Mouse (Mus musculus): ENCODE results near the gene Bin2. TPM values are rescaled to one million over a fixed set of nuclear protein-coding genes. Genes with fewer than 3 reads are reported as not detected.

Bin2 gene
- 1.6 and 1.9 TPM in 2 replicates for polyA plus RNA-seq (2015; fragmentation: Nextera tagmentation; extraction: Ambion mirVana)

GRCm38 (mm10) chr15:100669337-100669736 lies at the start of gene Bin2:
TSS of gene Bin2 (minus strand) at chr15:100669553.
- no peak within 1 kb of the TSS for H3K4me2 ChIP-seq (ENCODE audit: low read length)
- no peak within 1 kb of the TSS for H3K9ac ChIP-seq (ENCODE audit: low read depth, low read length)
- ATAC-seq = no peak
- no peaks in the 10 kb centered on the region for H3K27me3 ChIP-seq (replicated peaks; ENCODE audit: control insufficient read depth, insufficient read depth, low read length)
- no peaks in the 10 kb centered on the region for H3K9me3 ChIP-seq (ENCODE audit: control insufficient read depth, low read length)
- H3K36me3 ChIP-seq (ENCODE audit: control insufficient read depth, insufficient read depth, low read length) = no peaks in the 10 kb centered on the region
- H3K27ac ChIP-seq (ENCODE audit: low read depth, low read length) = no peak within 1 kb of the TSS
- H3K4me3 ChIP-seq (ENCODE audit: low read length) = no peak within 1 kb of the TSS
- 88% methylated on average over 19 of the region's 20 CpGs for WGBS
- H3K4me1 ChIP-seq (ENCODE audit: control insufficient read depth, insufficient read depth, low read depth, low read length) = peaks cover 2% of the 10 kb centered on the region; the same call in 1 of the 2 replicates

GRCm38 (mm10) chr15:100718572-100718971 lies 49.2 kb upstream of the Bin2 start:
- no peak overlapping the region for H3K4me3 ChIP-seq (ENCODE audit: low read length)
- no peak for ATAC-seq
- H3K4me1 ChIP-seq (ENCODE audit: control insufficient read depth, insufficient read depth, low read depth, low read length) = no peaks in the 10 kb centered on the region
- 84% methylated on average over 11 of the region's 11 CpGs for WGBS
- no peak overlapping the region for H3K27ac ChIP-seq (ENCODE audit: low read depth, low read length)
- H3K27me3 ChIP-seq (replicated peaks; ENCODE audit: control insufficient read depth, insufficient read depth, low read length) = no peaks in the 10 kb centered on the region
- no peaks in the 10 kb centered on the region for H3K9me3 ChIP-seq (ENCODE audit: control insufficient read depth, low read length)
- H3K4me2 ChIP-seq (ENCODE audit: low read length) = no peak overlapping the region
- H3K36me3 ChIP-seq (ENCODE audit: control insufficient read depth, insufficient read depth, low read length) = no peaks in the 10 kb centered on the region
- no peak overlapping the region for H3K9ac ChIP-seq (ENCODE audit: low read depth, low read length)

GRCm38 (mm10) chr15:100717933-100718332 lies 48.6 kb upstream of the Bin2 start:
- ATAC-seq = no peak
- no peak overlapping the region for H3K27ac ChIP-seq (ENCODE audit: low read depth, low read length)
- H3K9me3 ChIP-seq (ENCODE audit: control insufficient read depth, low read length) = no peaks in the 10 kb centered on the region
- no peaks in the 10 kb centered on the region for H3K4me1 ChIP-seq (ENCODE audit: control insufficient read depth, insufficient read depth, low read depth, low read length)
- whole genome bisulfite sequencing = 85% methylated on average over 6 of the region's 6 CpGs
- no peaks in the 10 kb centered on the region for H3K27me3 ChIP-seq (replicated peaks; ENCODE audit: control insufficient read depth, insufficient read depth, low read length)
- H3K9ac ChIP-seq (ENCODE audit: low read depth, low read length) = no peak overlapping the region
- no peak overlapping the region for H3K4me3 ChIP-seq (ENCODE audit: low read length)
- H3K4me2 ChIP-seq (ENCODE audit: low read length) = no peak overlapping the region
- H3K36me3 ChIP-seq (ENCODE audit: control insufficient read depth, insufficient read depth, low read length) = no peaks in the 10 kb centered on the region

- ATAC-seq = no peak
Observed at GRCm38 (mm10) chr15:100715399-100715993, 46.1 kb upstream of the Bin2 start.

GRCm38 (mm10) chr15:100714470-100714869 lies 45.1 kb upstream of the Bin2 start:
- ATAC-seq = no peak
- H3K27ac ChIP-seq (ENCODE audit: low read depth, low read length) = no peak overlapping the region
- H3K4me1 ChIP-seq (ENCODE audit: control insufficient read depth, insufficient read depth, low read depth, low read length) = no peaks in the 10 kb centered on the region
- whole genome bisulfite sequencing = 91% methylated on average over 8 of the region's 8 CpGs
- no peak overlapping the region for H3K4me3 ChIP-seq (ENCODE audit: low read length)
- no peaks in the 10 kb centered on the region for H3K36me3 ChIP-seq (ENCODE audit: control insufficient read depth, insufficient read depth, low read length)
- H3K9me3 ChIP-seq (ENCODE audit: control insufficient read depth, low read length) = no peaks in the 10 kb centered on the region
- H3K4me2 ChIP-seq (ENCODE audit: low read length) = no peak overlapping the region
- no peak overlapping the region for H3K9ac ChIP-seq (ENCODE audit: low read depth, low read length)
- H3K27me3 ChIP-seq (replicated peaks; ENCODE audit: control insufficient read depth, insufficient read depth, low read length) = no peaks in the 10 kb centered on the region

More at GRCm38 (mm10) chr15:100715399-100715993, 46.1 kb upstream of the Bin2 start:
- WGBS = 66% methylated on average over 9 of the region's 9 CpGs
- no peak overlapping the region for H3K27ac ChIP-seq (ENCODE audit: low read depth, low read length)
- no peak overlapping the region for H3K9ac ChIP-seq (ENCODE audit: low read depth, low read length)
- H3K4me2 ChIP-seq (ENCODE audit: low read length) = no peak overlapping the region
- H3K4me3 ChIP-seq (ENCODE audit: low read length) = no peak overlapping the region
- H3K27me3 ChIP-seq (replicated peaks; ENCODE audit: control insufficient read depth, insufficient read depth, low read length) = no peaks in the 10 kb centered on the region
- H3K4me1 ChIP-seq (ENCODE audit: control insufficient read depth, insufficient read depth, low read depth, low read length) = no peaks in the 10 kb centered on the region
- H3K9me3 ChIP-seq (ENCODE audit: control insufficient read depth, low read length) = no peaks in the 10 kb centered on the region
- H3K36me3 ChIP-seq (ENCODE audit: control insufficient read depth, insufficient read depth, low read length) = no peaks in the 10 kb centered on the region

GRCm38 (mm10) chr15:100710838-100711237 lies 41.5 kb upstream of the Bin2 start:
- no peak overlapping the region for H3K27ac ChIP-seq (ENCODE audit: low read depth, low read length)
- no peaks in the 10 kb centered on the region for H3K36me3 ChIP-seq (ENCODE audit: control insufficient read depth, insufficient read depth, low read length)
- ATAC-seq = no peak
- WGBS = 52% methylated on average over 6 of the region's 6 CpGs
- H3K4me1 ChIP-seq (ENCODE audit: control insufficient read depth, insufficient read depth, low read depth, low read length) = no peaks in the 10 kb centered on the region
- no peak overlapping the region for H3K4me2 ChIP-seq (ENCODE audit: low read length)
- no peaks in the 10 kb centered on the region for H3K9me3 ChIP-seq (ENCODE audit: control insufficient read depth, low read length)
- H3K27me3 ChIP-seq (replicated peaks; ENCODE audit: control insufficient read depth, insufficient read depth, low read length) = no peaks in the 10 kb centered on the region
- H3K9ac ChIP-seq (ENCODE audit: low read depth, low read length) = no peak overlapping the region
- no peak overlapping the region for H3K4me3 ChIP-seq (ENCODE audit: low read length)

GRCm38 (mm10) chr15:100708433-100709078 lies 39.2 kb upstream of the Bin2 start:
- Histone ChIP-seq H3K9me3 (ENCODE audit: control insufficient read depth, low read length) (no peaks in the 10 kb centered on the region), H3K9ac (ENCODE audit: low read depth, low read length) (no peak overlapping the region), H3K4me3 (ENCODE audit: low read length) (no peak overlapping the region), H3K4me1 (ENCODE audit: control insufficient read depth, insufficient read depth, low read depth, low read length) (peaks cover 4% of the 10 kb centered on the region; the same call in 1 of the 2 replicates), H3K36me3 (ENCODE audit: control insufficient read depth, insufficient read depth, low read length) (no peaks in the 10 kb centered on the region), H3K4me2 (ENCODE audit: low read length) (no peak overlapping the region), H3K27ac (ENCODE audit: low read depth, low read length) (no peak overlapping the region), H3K27me3 (replicated peaks; ENCODE audit: control insufficient read depth, insufficient read depth, low read length) (peaks cover 6% of the 10 kb centered on the region; the same call in 1 of the 2 replicates)
- no peak for ATAC-seq
- 82% methylated on average over 8 of the region's 8 CpGs for WGBS

GRCm38 (mm10) chr15:100706226-100706625 lies 36.9 kb upstream of the Bin2 start:
- Histone ChIP-seq H3K27me3 (replicated peaks; ENCODE audit: control insufficient read depth, insufficient read depth, low read length) (peaks cover 6% of the 10 kb centered on the region; the same call in 1 of the 2 replicates), H3K27ac (ENCODE audit: low read depth, low read length) (no peak overlapping the region), H3K4me2 (ENCODE audit: low read length) (no peak overlapping the region), H3K9ac (ENCODE audit: low read depth, low read length) (no peak overlapping the region), H3K4me3 (ENCODE audit: low read length) (no peak overlapping the region), H3K4me1 (ENCODE audit: control insufficient read depth, insufficient read depth, low read depth, low read length) (peaks cover 4% of the 10 kb centered on the region; the same call in 1 of the 2 replicates), H3K9me3 (ENCODE audit: control insufficient read depth, low read length) (no peaks in the 10 kb centered on the region), H3K36me3 (ENCODE audit: control insufficient read depth, insufficient read depth, low read length) (no peaks in the 10 kb centered on the region)
- no peak for ATAC-seq
- WGBS = 73% methylated on average over 8 of the region's 8 CpGs

- ATAC-seq = no peak
Observed at GRCm38 (mm10) chr15:100705376-100705775, 36.0 kb upstream of the Bin2 start.

More at GRCm38 (mm10) chr15:100705376-100705775, 36.0 kb upstream of the Bin2 start:
- Histone ChIP-seq H3K4me1 (ENCODE audit: control insufficient read depth, insufficient read depth, low read depth, low read length) (peaks cover 4% of the 10 kb centered on the region; the same call in 1 of the 2 replicates), H3K9ac (ENCODE audit: low read depth, low read length) (no peak overlapping the region), H3K36me3 (ENCODE audit: control insufficient read depth, insufficient read depth, low read length) (no peaks in the 10 kb centered on the region), H3K4me3 (ENCODE audit: low read length) (no peak overlapping the region), H3K4me2 (ENCODE audit: low read length) (no peak overlapping the region), H3K27me3 (replicated peaks; ENCODE audit: control insufficient read depth, insufficient read depth, low read length) (peaks cover 6% of the 10 kb centered on the region; the same call in 1 of the 2 replicates), H3K27ac (ENCODE audit: low read depth, low read length) (no peak overlapping the region), H3K9me3 (ENCODE audit: control insufficient read depth, low read length) (no peaks in the 10 kb centered on the region)
- 93% methylated on average over 1 of the region's 1 CpGs for WGBS
